Mouse (Mus musculus) thymus, adult 2 months (tissue): ENCODE data around the gene Dkkl1.

Experiments
- CTCF ChIP-seq: fragments of 200-500 bp; IDR thresholded peaks from 2 replicates; pipeline ENCODE4 v1.5.1; 2012; ENCODE audit warnings: mild to moderate bottlenecking, control low read depth, low read length, moderate library complexity, borderline replicate concordance; ENCODE audit not compliant: control insufficient read depth, poor library complexity, insufficient read depth; ENCODE audit errors: extremely low read depth
- POLR2A ChIP-seq: fragments of 200-500 bp; IDR thresholded peaks from 2 replicates; pipeline ENCODE4 v1.6.1; 2012; ENCODE audit warnings: mild to moderate bottlenecking, low read length, control low read depth, moderate library complexity; ENCODE audit not compliant: control insufficient read depth, poor library complexity, insufficient read depth; ENCODE audit errors: extremely low read depth

- TF ChIP-seq CTCF = no peak
- no peak for TF ChIP-seq POLR2A
Measured at GRCm38 (mm10) chr7:45226421-45226820, 14.5 kb upstream of the Dkkl1 start.
